Mouse (Mus musculus): ENCODE measurements at regions not wholly inside any gene's neighbourhood (a gene's known extent, or its start where the extent isn't known, plus 50 kb on each side); places are given as distances from the start of the nearest gene placed in this dataset.
"Not testable (repeated sequence)": the region's sequence is repeated elsewhere in the genome, so short reads cannot be mapped to it uniquely, and the experiment has no call there.

- Histone ChIP-seq H3K27me3 (ENCODE audit: control insufficient read depth, insufficient read depth, low read length) (no peaks in the 10 kb centered on the region), H3K27ac (ENCODE audit: low read depth) (no peak overlapping the region), H3K36me3 (replicated peaks; ENCODE audit: control insufficient read depth, insufficient read depth, low read length) (no peaks in the 10 kb centered on the region), H3K4me1 (ENCODE audit: control insufficient read depth, insufficient read depth) (no peaks in the 10 kb centered on the region), H3K4me3 (ENCODE audit: low read depth, low read length) (no peak overlapping the region), H3K4me2 (ENCODE audit: low read depth, low read length) (no peak overlapping the region), H3K9ac (replicated peaks; ENCODE audit: low read depth, low read length) (no peak overlapping the region), H3K9me3 (replicated peaks; ENCODE audit: control insufficient read depth, low read length) (no peaks in the 10 kb centered on the region)
- WGBS, result 78% methylated on average over 2 of the region's 2 CpGs
- TF ChIP-seq CTCF (IDR thresholded peaks at IDR 0.05; ENCODE audit: low read depth), result no peak
- TF ChIP-seq EP300 (IDR thresholded peaks at IDR 0.05; ENCODE audit: low read depth), result no peak
- DNase-seq (ENCODE audit: low spot score) (no peak), ATAC-seq (ENCODE audit: insufficient read depth, low read depth) (no peak)
These were observed 377.1 kb upstream of the Ngly1 start for GRCm38 (mm10) chr14:15872013-15872412.

GRCm38 (mm10) chr14:15880146-15880545 lies 368.9 kb upstream of the Ngly1 start:
- Histone ChIP-seq H3K9me3 (replicated peaks; ENCODE audit: control insufficient read depth, low read length) (no peaks in the 10 kb centered on the region), H3K27me3 (ENCODE audit: control insufficient read depth, insufficient read depth, low read length) (no peaks in the 10 kb centered on the region), H3K4me3 (ENCODE audit: low read depth, low read length) (no peak overlapping the region), H3K27ac (ENCODE audit: low read depth) (no peak overlapping the region), H3K4me2 (ENCODE audit: low read depth, low read length) (no peak overlapping the region), H3K4me1 (ENCODE audit: control insufficient read depth, insufficient read depth) (no peaks in the 10 kb centered on the region), H3K9ac (replicated peaks; ENCODE audit: low read depth, low read length) (no peak overlapping the region), H3K36me3 (replicated peaks; ENCODE audit: control insufficient read depth, insufficient read depth, low read length) (no peaks in the 10 kb centered on the region)
- no peak for ATAC-seq (ENCODE audit: insufficient read depth, low read depth)
- WGBS, result 71% methylated on average over 3 of the region's 3 CpGs
- DNase-seq (ENCODE audit: low spot score), result no peak
- TF ChIP-seq EP300 (IDR thresholded peaks at IDR 0.05; ENCODE audit: low read depth) (no peak), CTCF (IDR thresholded peaks at IDR 0.05; ENCODE audit: low read depth) (no peak)

GRCm38 (mm10) chr14:15881284-15881683 lies 367.8 kb upstream of the Ngly1 start:
- H3K9me3 ChIP-seq (replicated peaks; ENCODE audit: control insufficient read depth, low read length), result no peaks in the 10 kb centered on the region
- peak; percentile 35 for DNase-seq (ENCODE audit: low spot score)
- H3K27me3 ChIP-seq (ENCODE audit: control insufficient read depth, insufficient read depth, low read length), result no peaks in the 10 kb centered on the region

GRCm38 (mm10) chr14:15884641-15885340 lies 364.3 kb upstream of the Ngly1 start:
- Histone ChIP-seq H3K36me3 (replicated peaks; ENCODE audit: control insufficient read depth, insufficient read depth, low read length) (no peaks in the 10 kb centered on the region), H3K9ac (replicated peaks; ENCODE audit: low read depth, low read length) (no peak overlapping the region), H3K4me1 (ENCODE audit: control insufficient read depth, insufficient read depth) (no peaks in the 10 kb centered on the region), H3K9me3 (replicated peaks; ENCODE audit: control insufficient read depth, low read length) (no peaks in the 10 kb centered on the region), H3K27me3 (ENCODE audit: control insufficient read depth, insufficient read depth, low read length) (no peaks in the 10 kb centered on the region), H3K4me2 (ENCODE audit: low read depth, low read length) (no peak overlapping the region), H3K4me3 (ENCODE audit: low read depth, low read length) (no peak overlapping the region), H3K27ac (ENCODE audit: low read depth) (no peak overlapping the region)
- ATAC-seq (ENCODE audit: insufficient read depth, low read depth) (no peak), DNase-seq (ENCODE audit: low spot score) (no peak)
- TF ChIP-seq CTCF (IDR thresholded peaks at IDR 0.05; ENCODE audit: low read depth) (no peak), EP300 (IDR thresholded peaks at IDR 0.05; ENCODE audit: low read depth) (no peak)
- WGBS, result 46% methylated on average over 2 of the region's 2 CpGs

More at GRCm38 (mm10) chr14:15881284-15881683, 367.8 kb upstream of the Ngly1 start:
- Histone ChIP-seq H3K27ac (ENCODE audit: low read depth) (no peak overlapping the region), H3K36me3 (replicated peaks; ENCODE audit: control insufficient read depth, insufficient read depth, low read length) (no peaks in the 10 kb centered on the region), H3K4me3 (ENCODE audit: low read depth, low read length) (no peak overlapping the region), H3K4me1 (ENCODE audit: control insufficient read depth, insufficient read depth) (no peaks in the 10 kb centered on the region), H3K9ac (replicated peaks; ENCODE audit: low read depth, low read length) (no peak overlapping the region), H3K4me2 (ENCODE audit: low read depth, low read length) (no peak overlapping the region)
- no peak for ATAC-seq (ENCODE audit: insufficient read depth, low read depth)
- peak; percentile 80 for TF ChIP-seq CTCF (IDR thresholded peaks at IDR 0.05; ENCODE audit: low read depth)
- no peak for TF ChIP-seq EP300 (IDR thresholded peaks at IDR 0.05; ENCODE audit: low read depth)
- WGBS, result 28% methylated on average over 1 of the region's 1 CpGs

- Histone ChIP-seq H3K36me3 (replicated peaks; ENCODE audit: control insufficient read depth, insufficient read depth, low read length) (no peaks in the 10 kb centered on the region), H3K27me3 (ENCODE audit: control insufficient read depth, insufficient read depth, low read length) (no peaks in the 10 kb centered on the region)
These were observed 352.0 kb upstream of the Ngly1 start for GRCm38 (mm10) chr14:15897098-15897497.

GRCm38 (mm10) chr14:15906429-15906828 lies 342.7 kb upstream of the Ngly1 start:
- not testable (repeated sequence) for ATAC-seq (ENCODE audit: insufficient read depth, low read depth); H3K27ac ChIP-seq (ENCODE audit: low read depth); DNase-seq (ENCODE audit: low spot score); H3K27me3 ChIP-seq (ENCODE audit: control insufficient read depth, insufficient read depth, low read length); H3K4me1 ChIP-seq (ENCODE audit: control insufficient read depth, insufficient read depth); H3K9ac ChIP-seq (replicated peaks; ENCODE audit: low read depth, low read length); H3K36me3 ChIP-seq (replicated peaks; ENCODE audit: control insufficient read depth, insufficient read depth, low read length); H3K4me3 ChIP-seq (ENCODE audit: low read depth, low read length); H3K9me3 ChIP-seq (replicated peaks; ENCODE audit: control insufficient read depth, low read length); H3K4me2 ChIP-seq (ENCODE audit: low read depth, low read length)
- 68% methylated on average over 11 of the region's 11 CpGs for WGBS

More at GRCm38 (mm10) chr14:15897098-15897497, 352.0 kb upstream of the Ngly1 start:
- H3K4me1 ChIP-seq (ENCODE audit: control insufficient read depth, insufficient read depth), result no peaks in the 10 kb centered on the region
- H3K4me3 ChIP-seq (ENCODE audit: low read depth, low read length), result no peak overlapping the region
- ATAC-seq (ENCODE audit: insufficient read depth, low read depth) (no peak), DNase-seq (ENCODE audit: low spot score) (no peak)
- no peaks in the 10 kb centered on the region for H3K9me3 ChIP-seq (replicated peaks; ENCODE audit: control insufficient read depth, low read length)
- H3K9ac ChIP-seq (replicated peaks; ENCODE audit: low read depth, low read length), result no peak overlapping the region
- H3K4me2 ChIP-seq (ENCODE audit: low read depth, low read length), result no peak overlapping the region
- WGBS, result 54% methylated on average over 1 of the region's 1 CpGs
- TF ChIP-seq EP300 (IDR thresholded peaks at IDR 0.05; ENCODE audit: low read depth), result no peak
- no peak for TF ChIP-seq CTCF (IDR thresholded peaks at IDR 0.05; ENCODE audit: low read depth)
- H3K27ac ChIP-seq (ENCODE audit: low read depth), result no peak overlapping the region

GRCm38 (mm10) chr14:15913206-15913605 lies 335.9 kb upstream of the Ngly1 start:
- H3K9ac ChIP-seq (replicated peaks; ENCODE audit: low read depth, low read length); ATAC-seq (ENCODE audit: insufficient read depth, low read depth); H3K9me3 ChIP-seq (replicated peaks; ENCODE audit: control insufficient read depth, low read length); H3K4me3 ChIP-seq (ENCODE audit: low read depth, low read length); H3K36me3 ChIP-seq (replicated peaks; ENCODE audit: control insufficient read depth, insufficient read depth, low read length); H3K27me3 ChIP-seq (ENCODE audit: control insufficient read depth, insufficient read depth, low read length); H3K27ac ChIP-seq (ENCODE audit: low read depth); H3K4me1 ChIP-seq (ENCODE audit: control insufficient read depth, insufficient read depth); DNase-seq (ENCODE audit: low spot score); H3K4me2 ChIP-seq (ENCODE audit: low read depth, low read length): not testable (repeated sequence)
- WGBS, result 65% methylated on average over 4 of the region's 4 CpGs
